Mouse (Mus musculus) liver, embryonic 11.5 days (tissue): ENCODE results near the gene Rnf220. TPM values are rescaled to one million over a fixed set of nuclear protein-coding genes. Genes with fewer than 3 reads are reported as not detected.
A peak's percentile ranks its signal among the peaks of the same experiment; 100 is the strongest.

Experiments
- ATAC-seq: fragments of 200-750 bp; cut with Nextera tagmentation; replicated peaks from 2 replicates; pipeline ENCODE4 v1.8.0; 2017; ENCODE audit warnings: moderate number of reproducible peaks, mild to moderate bottlenecking, moderate TSS enrichment, moderate library complexity; ENCODE audit not compliant: low FRiP score
- DNase-seq: peaks from one replicate; pipeline ENCODE4 v3.0.0-alpha.2; 2017; ENCODE audit warnings: low spot score
- H3K27ac ChIP-seq: fragments of 300-500 bp; sonication (generic); 2 replicates; pipeline ENCODE4 v1.5.1; 2014; ENCODE audit warnings: mild to moderate bottlenecking, low read depth, low read length, control low read depth
- H3K27me3 ChIP-seq: fragments of 300-500 bp; sonication (generic); replicated peaks from 2 replicates; pipeline ENCODE4 v1.6.1; 2014; ENCODE audit warnings: low read length, mixed read lengths; ENCODE audit not compliant: control insufficient read depth, insufficient read depth
- H3K36me3 ChIP-seq: fragments of 300-500 bp; sonication (generic); 2 replicates; pipeline ENCODE4 v1.6.1; 2014; ENCODE audit warnings: mild to moderate bottlenecking, low read length, moderate library complexity, mixed read lengths; ENCODE audit not compliant: control insufficient read depth, insufficient read depth
- H3K4me1 ChIP-seq: fragments of 300-500 bp; sonication (generic); replicated peaks from 2 replicates; pipeline ENCODE4 v1.6.1; 2014; ENCODE audit warnings: low read length, mixed read lengths; ENCODE audit not compliant: control insufficient read depth, insufficient read depth
- H3K4me2 ChIP-seq: fragments of 300-500 bp; sonication (generic); 2 replicates; pipeline ENCODE4 v1.6.1; 2014; ENCODE audit warnings: mild to moderate bottlenecking, control low read depth, moderate library complexity
- H3K4me3 ChIP-seq: fragments of 300-500 bp; sonication (generic); 2 replicates; pipeline ENCODE4 v1.5.1; 2014; ENCODE audit warnings: low read depth, low read length, control low read depth
- H3K9ac ChIP-seq: fragments of 300-500 bp; sonication (generic); 2 replicates; pipeline ENCODE4 v1.6.1; 2014; ENCODE audit warnings: low read depth, low read length, control low read depth
- H3K9me3 ChIP-seq: fragments of 300-500 bp; sonication (generic); 2 replicates; pipeline ENCODE4 v1.6.1; 2016; ENCODE audit warnings: low read length, inconsistent platforms, mixed read lengths; ENCODE audit not compliant: control insufficient read depth
- WGBS: fragments of 180-500 bp; shearing (Covaris S2); extraction: QIAGEN DNeasy Blood & Tissue Kit; methylation state at CpG from one replicate; pipeline ENCODE4 v1.1.7; 2014; 5-methylcytosine and 5-hydroxymethylcytosine counted together
- polyA plus RNA-seq: library from polyadenylated mRNA; unstranded; fragments of >200 nt; fragmentation: Nextera tagmentation; extraction: Ambion mirVana; gene quantifications from 2 replicates; pipeline ENCODE4 v1.2.1, GENCODE M21; 2014

Rnf220 gene
- polyA plus RNA-seq, 1 experiment from 2014 or later, result 70.9 TPM

GRCm38 (mm10) chr4:117281090-117281845 lies 215.6 kb downstream of the Rnf220 start:
- H3K36me3 ChIP-seq, result peaks cover 56% of the 10 kb centered on the region
- H3K4me3 ChIP-seq, result no peak overlapping the region
- H3K27me3 ChIP-seq, result no peaks in the 10 kb centered on the region
- H3K27ac ChIP-seq, result peak overlapping the region; percentile 6; the same call in 1 of the 2 replicates
- H3K9ac ChIP-seq, result no peak overlapping the region
- H3K4me1 ChIP-seq, result peaks cover 3% of the 10 kb centered on the region
- ATAC-seq (no peak), DNase-seq (no peak)
- no peak overlapping the region for H3K4me2 ChIP-seq
- WGBS, result 82% methylated on average over 19 of the region's 19 CpGs
- no peaks in the 10 kb centered on the region for H3K9me3 ChIP-seq

- Histone ChIP-seq H3K27me3 (no peaks in the 10 kb centered on the region), H3K4me2 (no peak overlapping the region), H3K4me3 (no peak overlapping the region), H3K36me3 (peaks cover 56% of the 10 kb centered on the region), H3K9ac (no peak overlapping the region), H3K9me3 (no peaks in the 10 kb centered on the region), H3K27ac (no peak overlapping the region), H3K4me1 (peaks cover 3% of the 10 kb centered on the region)
- WGBS, result 91% methylated on average over 8 of the region's 8 CpGs
- DNase-seq (no peak), ATAC-seq (no peak)
Observed at GRCm38 (mm10) chr4:117280397-117280930, 216.4 kb downstream of the Rnf220 start.

- DNase-seq (no peak), ATAC-seq (no peak)
- Histone ChIP-seq H3K4me2 (no peak overlapping the region), H3K9me3 (peaks cover 2% of the 10 kb centered on the region), H3K36me3 (peaks cover 57% of the 10 kb centered on the region), H3K4me1 (peaks cover 3% of the 10 kb centered on the region), H3K27me3 (no peaks in the 10 kb centered on the region), H3K4me3 (no peak overlapping the region), H3K9ac (no peak overlapping the region), H3K27ac (no peak overlapping the region)
- 68% methylated on average over 2 of the region's 2 CpGs for WGBS
Observed at GRCm38 (mm10) chr4:117279253-117279642, 217.6 kb downstream of the Rnf220 start.

GRCm38 (mm10) chr4:117278381-117279252 lies 218.2 kb downstream of the Rnf220 start:
- ATAC-seq (no peak), DNase-seq (no peak)
- H3K4me3 ChIP-seq, result no peak overlapping the region
- H3K9ac ChIP-seq, result no peak overlapping the region
- H3K4me1 ChIP-seq, result peaks cover under 1% of the 10 kb centered on the region
- H3K27ac ChIP-seq, result no peak overlapping the region
- 84% methylated on average over 10 of the region's 10 CpGs for WGBS
- peaks cover 6% of the 10 kb centered on the region for H3K9me3 ChIP-seq
- no peak overlapping the region for H3K4me2 ChIP-seq
- H3K27me3 ChIP-seq, result no peaks in the 10 kb centered on the region
- peaks cover 62% of the 10 kb centered on the region for H3K36me3 ChIP-seq

GRCm38 (mm10) chr4:117277687-117278086 lies 219.2 kb downstream of the Rnf220 start:
- Histone ChIP-seq H3K4me1 (no peaks in the 10 kb centered on the region; the same call in none of the 2 replicates), H3K9ac (no peak overlapping the region), H3K4me2 (no peak overlapping the region), H3K27me3 (no peaks in the 10 kb centered on the region), H3K36me3 (peaks cover 67% of the 10 kb centered on the region), H3K4me3 (no peak overlapping the region), H3K9me3 (peaks cover 6% of the 10 kb centered on the region), H3K27ac (no peak overlapping the region)
- no peak for ATAC-seq
- WGBS, result 95% methylated on average over 7 of the region's 7 CpGs
- no peak for DNase-seq

GRCm38 (mm10) chr4:117277021-117277420 lies 219.8 kb downstream of the Rnf220 start:
- WGBS, result 88% methylated on average over 13 of the region's 13 CpGs
- no peak for ATAC-seq
- Histone ChIP-seq H3K27me3 (no peaks in the 10 kb centered on the region), H3K4me2 (no peak overlapping the region), H3K4me1 (no peaks in the 10 kb centered on the region; the same call in none of the 2 replicates), H3K4me3 (no peak overlapping the region), H3K9ac (no peak overlapping the region), H3K27ac (no peak overlapping the region), H3K9me3 (peaks cover 6% of the 10 kb centered on the region), H3K36me3 (peaks cover 72% of the 10 kb centered on the region)
- no peak for DNase-seq

GRCm38 (mm10) chr4:117276281-117276711 lies 220.6 kb downstream of the Rnf220 start:
- DNase-seq (no peak), ATAC-seq (0 out of 2 replicates have a peak, but pooled peaks have one; percentile 27)
- no peak overlapping the region for H3K4me3 ChIP-seq
- no peak overlapping the region for H3K27ac ChIP-seq
- no peak overlapping the region for H3K4me2 ChIP-seq
- H3K9me3 ChIP-seq, result peaks cover 6% of the 10 kb centered on the region
- H3K27me3 ChIP-seq, result no peaks in the 10 kb centered on the region
- peaks cover 70% of the 10 kb centered on the region for H3K36me3 ChIP-seq
- no peak overlapping the region for H3K9ac ChIP-seq
- no peaks in the 10 kb centered on the region; the same call in none of the 2 replicates for H3K4me1 ChIP-seq
- whole genome bisulfite sequencing, result 75% methylated on average over 17 of the region's 17 CpGs

GRCm38 (mm10) chr4:117274720-117275119 lies 222.1 kb downstream of the Rnf220 start:
- ATAC-seq, result no peak
- Histone ChIP-seq H3K4me3 (no peak overlapping the region), H3K27ac (no peak overlapping the region), H3K4me2 (no peak overlapping the region), H3K36me3 (peaks cover 67% of the 10 kb centered on the region), H3K9me3 (peaks cover 6% of the 10 kb centered on the region), H3K4me1 (no peaks in the 10 kb centered on the region; the same call in none of the 2 replicates), H3K27me3 (no peaks in the 10 kb centered on the region), H3K9ac (no peak overlapping the region)
- no peak for DNase-seq
- WGBS, result 88% methylated on average over 4 of the region's 4 CpGs
